Mouse (Mus musculus) colon, adult 2 months (tissue): ENCODE measurements around the gene Ttc21a. TPM values are rescaled to one million over a fixed set of nuclear protein-coding genes. Genes with fewer than 3 reads are reported as not detected.

ENCODE experiments used
- polyA plus RNA-seq: library from polyadenylated mRNA; depleted of rRNA; stranded (reverse); fragments of >200 nt; gene quantifications from 2 replicates; pipeline ENCODE4 v1.2.3, GENCODE M21; 2012; rRNA removed

Gene Ttc21a
- polyA plus RNA-seq = 0.07 and 0.12 TPM in 2 replicates

GRCm38 (mm10) chr9:119937005-119937773 is at the start of gene Ttc21a, which contains the start of gene Gorasp1:
Gene Ttc21a, plus strand, starts transcription at chr9:119937606.
Gene Gorasp1, minus strand, starts transcription at chr9:119937565.

DNA sequence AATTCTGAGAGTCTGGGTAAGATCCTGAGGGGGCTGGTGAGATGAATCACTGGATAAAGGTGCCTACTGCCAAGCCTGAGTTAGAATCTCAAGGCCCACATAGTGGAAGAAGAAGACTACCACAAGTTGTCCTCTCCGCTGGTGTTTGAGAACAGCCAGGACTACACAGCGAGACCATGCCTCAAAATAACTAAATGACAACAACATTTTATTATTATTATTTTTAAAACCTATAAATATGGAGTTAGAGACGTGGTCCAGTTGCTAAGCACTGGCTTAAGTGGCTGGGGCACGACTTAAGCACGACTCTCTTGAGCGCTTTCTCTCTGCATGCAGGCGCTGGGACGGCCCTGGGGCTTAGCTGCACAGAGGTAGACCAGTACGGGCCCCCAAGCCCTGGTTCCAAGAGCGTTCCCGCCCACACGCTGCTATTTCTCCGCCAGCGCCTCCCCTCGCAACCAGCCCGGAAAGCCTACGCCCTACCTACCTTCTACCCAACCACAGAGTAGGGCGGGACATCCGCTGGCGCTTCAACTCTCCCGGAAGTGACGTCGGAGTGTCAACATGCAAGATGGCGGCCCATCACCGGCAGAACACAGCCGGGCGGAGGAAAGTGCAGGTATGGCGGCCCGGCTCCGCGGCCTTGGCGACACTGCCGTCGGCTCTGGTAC is 42.9 kb upstream of the Ttc21a start, which contains the start of gene Wdr48:
Gene Wdr48 (plus strand): TSS at position 540 of the 671 bp plus-strand sequence.

DNA sequence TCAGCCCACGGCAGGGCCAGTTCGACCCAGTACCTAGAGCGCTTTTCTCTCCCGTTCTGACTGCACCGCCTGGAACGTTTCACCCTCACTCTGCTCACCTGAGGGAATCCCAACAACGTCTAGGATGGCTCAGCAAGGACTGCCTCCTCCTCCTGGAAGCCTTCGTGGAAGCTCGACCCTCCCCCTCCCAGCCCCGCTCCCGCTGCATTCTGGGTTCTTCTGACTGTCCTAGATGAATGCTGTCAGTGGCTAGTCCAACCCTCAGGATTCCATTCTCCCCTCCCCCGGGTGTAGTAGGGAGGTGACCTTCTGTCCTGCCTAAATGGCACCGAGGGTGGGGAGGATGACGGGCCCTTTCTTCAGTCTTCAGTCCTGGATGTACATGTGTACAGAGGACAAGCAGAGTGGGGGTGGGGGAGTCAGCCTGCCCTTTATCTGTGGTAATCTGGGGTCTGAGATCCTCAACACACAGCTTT is 47.2 kb downstream of the Ttc21a start, which contains the start of gene Csrnp1:
Gene Csrnp1 (minus strand): TSS at position 123 of the 476 bp plus-strand sequence.

Other genes starting within 250 kb of the Ttc21a start
- gene Scn10a, start 218.3 kb upstream of the Ttc21a start, polyA plus RNA-seq = 0.01 TPM in 1 of 2 replicates, not detected in the other
- gene Scn11a, start 112.2 kb upstream of the Ttc21a start, polyA plus RNA-seq = 0.22 and 0.27 TPM in 2 replicates
- gene Wdr48, start 42.7 kb upstream of the Ttc21a start, polyA plus RNA-seq = 42.1 and 53.5 TPM in 2 replicates
- gene Gorasp1, start within 50 bp of the Ttc21a start, polyA plus RNA-seq = 33.7 and 36.2 TPM in 2 replicates
- gene Csrnp1, start 47.1 kb downstream of the Ttc21a start, polyA plus RNA-seq = 21.3 and 27.3 TPM in 2 replicates
- gene Xirp1, start 86.0 kb downstream of the Ttc21a start, polyA plus RNA-seq = 0.08 and 0.15 TPM in 2 replicates
- gene Cx3cr1, start 132.3 kb downstream of the Ttc21a start, polyA plus RNA-seq = 7.0 and 10.8 TPM in 2 replicates
- 0.22 and 0.31 TPM in 2 replicates for gene Ccr8, start 154.5 kb downstream of the Ttc21a start, polyA plus RNA-seq
- gene Slc25a38, start 172.8 kb downstream of the Ttc21a start, polyA plus RNA-seq = 21.2 and 29.7 TPM in 2 replicates
- gene Rpsa, start 190.1 kb downstream of the Ttc21a start, polyA plus RNA-seq = 2,125 and 2,310 TPM in 2 replicates
- not detected in 2 replicates for gene Mobp, start 212.1 kb downstream of the Ttc21a start, polyA plus RNA-seq